ENCODE assay signal across 9 mouse cellular contexts in genomic region chr6:116671031-116671430, GRCm38 (mm10). TPM values are rescaled to one million over a fixed set of nuclear protein-coding genes. Genes with fewer than 3 reads are reported as not detected.
A peak's percentile ranks its signal among the peaks of the same experiment; 100 is the strongest.
DNase-seq lines count a peak whose midpoint lies in the region; ATAC-seq and TF ChIP-seq lines count a peak whose summit lies in the region.
"Had no signal": no experiment of that assay in that cellular context is flagged by ENCODE, and none has a peak within 500 bp of the region (broad histone marks: within the 10 kb centered on the region; RNA-seq: fewer than 3 reads in every experiment).

No protein-coding gene starts in this region.

- H3K9ac ChIP-seq in limb, embryonic 14.5 days (ENCODE audit: low read depth, low read length, severe bottlenecking): no peak overlapping the region
- H3K9ac ChIP-seq: liver, embryonic 14.5 days had no signal

- DNase-seq in embryo, embryonic 10 days (ENCODE audit: low spot score): peak; percentile 61
- no peak for DNase-seq in embryo, embryonic 9.5 days (ENCODE audit: extremely low spot score)
- no peak for DNase-seq in spleen, adult 2 months (ENCODE audit: low read depth in 1 of 2, low spot score in 2 of 2)
- no peak for DNase-seq in spleen, adult 18-20 months
- peak; percentile 63 for DNase-seq in limb, embryonic 14.5 days (ENCODE audit: low spot score)
- DNase-seq in natural killer cell, adult 2 months (ENCODE audit: low spot score in 2 of 2): no peak
- DNase-seq in yolk sac, embryonic 10.5 days (ENCODE audit: low spot score): no peak
- no peak for DNase-seq in adrenal gland, postnatal 10 days

- H3K4me3 ChIP-seq in spleen, adult 2 months (ENCODE audit: extremely low read depth, insufficient read depth, insufficient read length): peak overlapping the region; percentile 9; the same call in 1 of the 2 replicates
- H3K4me3 ChIP-seq in limb, embryonic 14.5 days (replicated peaks; ENCODE audit: low read length): no peak overlapping the region

- H3K36me3 ChIP-seq in spleen, adult 2 months (ENCODE audit: control insufficient read depth, insufficient read depth, low read length): no peaks in the 10 kb centered on the region
- no peaks in the 10 kb centered on the region for H3K36me3 ChIP-seq in limb, embryonic 14.5 days (ENCODE audit: control insufficient read depth, insufficient read depth, low read length)

- no peaks in the 10 kb centered on the region for H3K9me3 ChIP-seq in limb, embryonic 14.5 days (ENCODE audit: control insufficient read depth, low read length)

- H3K27me3 ChIP-seq in spleen, adult 2 months (ENCODE audit: control insufficient read depth, insufficient read depth, low read length): no peaks in the 10 kb centered on the region
- H3K27me3 ChIP-seq in limb, embryonic 14.5 days (ENCODE audit: control insufficient read depth, insufficient read depth, low read length): no peaks in the 10 kb centered on the region

- WGBS in spleen, adult 2 months: 41% methylated on average over 5 of the region's 5 CpGs
- 14% methylated on average over 5 of the region's 5 CpGs for WGBS in limb, embryonic 14.5 days

- no peak for TF ChIP-seq CTCF in spleen, adult 2 months (IDR thresholded peaks at IDR 0.05; ENCODE audit: extremely low read depth, insufficient read depth, insufficient read length, insufficient replicate concordance)

- no peak overlapping the region for H3K27ac ChIP-seq in spleen, adult 2 months (ENCODE audit: insufficient read depth, low read length)
- H3K27ac ChIP-seq in limb, embryonic 14.5 days (replicated peaks; ENCODE audit: low read depth, low read length): no peak overlapping the region
- H3K27ac ChIP-seq: liver, embryonic 14.5 days had no signal

- peak; percentile 73 for ATAC-seq in limb, embryonic 14.5 days (ENCODE audit: low FRiP score, low read depth)

- H3K4me2 ChIP-seq in limb, embryonic 14.5 days (replicated peaks; ENCODE audit: low read depth, low read length, severe bottlenecking): no peak overlapping the region

- H3K4me1 ChIP-seq in spleen, adult 2 months (ENCODE audit: control insufficient read depth, insufficient read depth, insufficient read length): peaks cover 26% of the 10 kb centered on the region
- H3K4me1 ChIP-seq in limb, embryonic 14.5 days (ENCODE audit: control insufficient read depth, insufficient read depth, low read length): peaks cover 6% of the 10 kb centered on the region; the same call in 1 of the 2 replicates

- no peak for TF ChIP-seq POLR2A in spleen, adult 2 months (IDR thresholded peaks at IDR 0.05; ENCODE audit: low read depth, low read length)
- TF ChIP-seq POLR2A in limb, embryonic 14.5 days (IDR thresholded peaks at IDR 0.05; ENCODE audit: borderline replicate concordance, extremely low read depth, insufficient read depth, insufficient read length): no peak

RNA-seq across cellular contexts. Expression of gene Rassf4, which starts 2.7 kb away (rescaled TPM):
- polyA plus RNA-seq in spleen, adult 2 months (2012; rRNA removed): 19.4 and 23.5 TPM in 2 replicates
- 5.9 and 6.0 TPM in 2 replicates for polyA plus RNA-seq in limb, embryonic 14.5 days (2012; rRNA removed)
- polyA plus RNA-seq in limb, embryonic 14.5 days (2014; fragmentation: Nextera tagmentation; extraction: Ambion mirVana): 11.3 and 14.3 TPM in 2 replicates
- 1 to 10 TPM; 6.0 to 6.3 TPM for total RNA-seq in adrenal gland, postnatal 10 days (2021)

RNA-seq across cellular contexts. Expression of gene Depp1, which starts 20.6 kb away (rescaled TPM):
- polyA plus RNA-seq in spleen, adult 2 months (2012; rRNA removed): 2.5 and 2.6 TPM in 2 replicates
- polyA plus RNA-seq in limb, embryonic 14.5 days (2012; rRNA removed): 13.8 and 17.6 TPM in 2 replicates
- polyA plus RNA-seq in limb, embryonic 14.5 days (2014; fragmentation: Nextera tagmentation; extraction: Ambion mirVana): 27.7 and 28.6 TPM in 2 replicates
- total RNA-seq in adrenal gland, postnatal 10 days (2021): 100 to 1,000 TPM in 1 of 2 experiments, 10 to 100 TPM in 1; 27.8 to 111 TPM

RNA-seq across cellular contexts. Expression of gene Zfp422, which starts 42.2 kb away (rescaled TPM):
- polyA plus RNA-seq in spleen, adult 2 months (2012; rRNA removed): 5.9 and 7.2 TPM in 2 replicates
- polyA plus RNA-seq in limb, embryonic 14.5 days (2012; rRNA removed): 109 and 128 TPM in 2 replicates
- 166 and 184 TPM in 2 replicates for polyA plus RNA-seq in limb, embryonic 14.5 days (2014; fragmentation: Nextera tagmentation; extraction: Ambion mirVana)
- total RNA-seq in adrenal gland, postnatal 10 days (2021): 10 to 100 TPM; 26.2 to 27.4 TPM

RNA-seq across cellular contexts. Expression of gene Tmem72, which starts 45.7 kb away (rescaled TPM):
- polyA plus RNA-seq in spleen, adult 2 months (2012; rRNA removed): 0.01 TPM in 2 replicates
- 0.03 and 0.17 TPM in 2 replicates for polyA plus RNA-seq in limb, embryonic 14.5 days (2012; rRNA removed)
- polyA plus RNA-seq in limb, embryonic 14.5 days (2014; fragmentation: Nextera tagmentation; extraction: Ambion mirVana): 0.06 and 0.08 TPM in 2 replicates
- under 1 TPM; 0.09 to 0.33 TPM for total RNA-seq in adrenal gland, postnatal 10 days (2021)

Comparison
In these comparisons a context has a peak if more than half of its experiments do, and no peak if none do; other contexts are left out.
1. DNase-seq: peak in embryo, embryonic 10 days (single experiment) and limb, embryonic 14.5 days (single experiment); none in embryo, embryonic 9.5 days (single experiment), spleen, adult 2 months (0 of 2), spleen, adult 18-20 months (0 of 2), natural killer cell, adult 2 months (0 of 2), yolk sac, embryonic 10.5 days (single experiment) and adrenal gland, postnatal 10 days (single experiment).
2. RNA of gene Zfp422, which starts 42.2 kb away (polyA plus RNA-seq): 109 to 184 TPM in limb, embryonic 14.5 days; 5.9 to 7.2 TPM in spleen, adult 2 months; every median in the first group is over 10 times any median in the second.